ENCODE assay signal across 8 mouse cellular contexts in the genomic region with DNA sequence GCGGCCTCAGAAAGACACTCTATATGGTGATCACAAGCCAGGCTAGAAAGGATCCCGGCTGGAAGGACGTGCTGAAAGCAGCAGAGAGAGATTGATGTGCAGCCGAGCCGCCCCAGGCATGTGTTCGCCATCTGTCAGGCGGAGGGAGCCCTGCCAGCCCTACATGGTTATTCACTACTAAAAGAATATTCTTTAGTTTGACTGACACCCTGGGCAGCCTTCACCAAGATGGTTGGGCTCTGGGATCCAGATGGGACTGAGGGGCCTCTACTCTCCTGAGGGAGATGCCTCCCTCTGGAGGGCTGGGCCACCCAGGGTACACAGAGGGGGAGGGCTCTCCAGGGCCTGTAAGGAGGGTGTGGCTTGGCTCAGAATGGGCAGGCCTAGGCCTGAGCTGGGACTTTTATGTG.
A peak's percentile ranks its signal among the peaks of the same experiment; 100 is the strongest.
DNase-seq lines count a peak whose midpoint lies in the region; ATAC-seq and TF ChIP-seq lines count a peak whose summit lies in the region.
"Had no signal": no experiment of that assay in that cellular context is flagged by ENCODE, and none has a peak within 500 bp of the region (broad histone marks: within the 10 kb centered on the region; RNA-seq: fewer than 3 reads in every experiment).

No protein-coding gene starts in this region.

- H3K27me3 ChIP-seq in hindbrain, postnatal 0 days (ENCODE audit: insufficient read depth, low read length): no peaks in the 10 kb centered on the region
- H3K27me3 ChIP-seq in limb, embryonic 14.5 days (ENCODE audit: control insufficient read depth, insufficient read depth, low read length): no peaks in the 10 kb centered on the region

- peak overlapping the region; percentile 52 for H3K27ac ChIP-seq in hindbrain, postnatal 0 days
- peak overlapping the region; percentile 49; the same call in 1 of the 2 replicates for H3K27ac ChIP-seq in limb, embryonic 14.5 days (replicated peaks; ENCODE audit: low read depth, low read length)

- DNase-seq in ZHBTc4 (ENCODE audit: low read depth, low spot score): peak; percentile 89
- peak; percentile 88 for DNase-seq in cerebellum, adult 9-10 months
- peak; percentile 67 to 74 for DNase-seq in frontal cortex, postnatal 10 days (ENCODE audit: low spot score in 2 of 2)
- DNase-seq in hindbrain, postnatal 0 days (ENCODE audit: low spot score): peak; percentile 81
- DNase-seq in limb, embryonic 14.5 days (ENCODE audit: low spot score): peak; percentile 85
- DNase-seq in right cerebral cortex, adult 18-20 months: peak; percentile 73
- no peak for DNase-seq in thymus, postnatal 25 days

- H3K36me3 ChIP-seq in hindbrain, postnatal 0 days (ENCODE audit: insufficient read depth, low read length): no peaks in the 10 kb centered on the region
- no peaks in the 10 kb centered on the region for H3K36me3 ChIP-seq in limb, embryonic 14.5 days (ENCODE audit: control insufficient read depth, insufficient read depth, low read length)

- no peak overlapping the region for H3K4me2 ChIP-seq in hindbrain, postnatal 0 days (ENCODE audit: low read depth, low read length)
- no peak overlapping the region for H3K4me2 ChIP-seq in limb, embryonic 14.5 days (replicated peaks; ENCODE audit: low read depth, low read length, severe bottlenecking)

- H3K4me3 ChIP-seq in hindbrain, postnatal 0 days (ENCODE audit: low read length): no peak overlapping the region
- H3K4me3 ChIP-seq in limb, embryonic 14.5 days (replicated peaks; ENCODE audit: low read length): no peak overlapping the region
- H3K4me3 ChIP-seq: myocyte had no signal

- ATAC-seq in hindbrain, postnatal 0 days: peak; percentile 94
- peak; percentile 80 for ATAC-seq in limb, embryonic 14.5 days (ENCODE audit: low FRiP score, low read depth)

- TF ChIP-seq POLR2A in limb, embryonic 14.5 days (IDR thresholded peaks at IDR 0.05; ENCODE audit: borderline replicate concordance, extremely low read depth, insufficient read depth, insufficient read length): no peak

- 0 out of 2 replicates have a peak, but pooled peaks cover 9% of the 10 kb centered on the region for H3K4me1 ChIP-seq in hindbrain, postnatal 0 days (ENCODE audit: insufficient read depth, low read length)
- peaks cover 12% of the 10 kb centered on the region for H3K4me1 ChIP-seq in limb, embryonic 14.5 days (ENCODE audit: control insufficient read depth, insufficient read depth, low read length)

- H3K9ac ChIP-seq in hindbrain, postnatal 0 days (replicated peaks; ENCODE audit: low read length): no peak overlapping the region
- H3K9ac ChIP-seq in limb, embryonic 14.5 days (ENCODE audit: low read depth, low read length, severe bottlenecking): no peak overlapping the region

- no peak for TF ChIP-seq CTCF in hindbrain, postnatal 0 days (IDR thresholded peaks at IDR 0.05; ENCODE audit: low read depth)

- 7% methylated on average over 7 of the region's 7 CpGs for WGBS in hindbrain, postnatal 0 days
- WGBS in limb, embryonic 14.5 days: 9% methylated on average over 7 of the region's 7 CpGs

- no peaks in the 10 kb centered on the region for H3K9me3 ChIP-seq in hindbrain, postnatal 0 days (ENCODE audit: low read length)
- no peaks in the 10 kb centered on the region for H3K9me3 ChIP-seq in limb, embryonic 14.5 days (ENCODE audit: control insufficient read depth, low read length)
